In the genomic region with DNA sequence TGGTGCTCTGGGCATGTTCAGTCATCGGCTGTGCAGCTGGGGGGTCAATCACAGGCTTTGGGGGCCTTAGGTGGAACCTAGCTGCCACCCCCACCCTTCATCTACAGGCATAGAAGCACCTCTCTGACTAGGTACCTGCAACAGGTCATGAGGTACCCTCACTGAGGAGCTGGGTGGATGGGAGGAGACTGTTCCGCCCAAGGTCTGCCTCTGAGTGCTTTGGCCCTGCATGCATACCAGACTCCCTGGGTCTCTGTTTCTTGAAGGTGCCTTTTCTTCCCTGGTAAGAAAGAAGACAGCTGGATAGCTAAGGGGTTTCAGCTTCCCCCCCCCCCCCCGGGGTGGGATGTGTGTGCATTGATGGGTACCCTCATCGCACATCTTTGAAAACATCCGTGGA, we compare ENCODE assay signal across 26 mouse cellular contexts.
A peak's percentile ranks its signal among the peaks of the same experiment; 100 is the strongest.
DNase-seq lines count a peak whose midpoint lies in the region; ATAC-seq and TF ChIP-seq lines count a peak whose summit lies in the region.
"Had no signal": no experiment of that assay in that cellular context is flagged by ENCODE, and none has a peak within 500 bp of the region (broad histone marks: within the 10 kb centered on the region; RNA-seq: fewer than 3 reads in every experiment).

No protein-coding gene starts in this region.

- no peak overlapping the region for H3K4me3 ChIP-seq in forebrain, embryonic 10.5 days
- H3K4me3 ChIP-seq in forebrain, embryonic 12.5 days (replicated peaks) = no peak overlapping the region
- H3K4me3 ChIP-seq in megakaryocyte, embryonic 14.5 days (replicated peaks) = peak overlapping the region; percentile 29
- H3K4me3 ChIP-seq in ES-E14 (ENCODE audit: insufficient read depth in 1 of 2, low read depth in 1 of 2, low read length in 2 of 2, poor library complexity in 1 of 2, severe bottlenecking in 1 of 2) = 0 out of 4 replicates have a peak overlapping the region, but pooled peaks of 1 of the 2 experiments have one; percentile 14
- H3K4me3 ChIP-seq in midbrain, embryonic 16.5 days (ENCODE audit: low read depth, low read length) = no peak overlapping the region
- no peak overlapping the region for H3K4me3 ChIP-seq in kidney, embryonic 14.5 days (ENCODE audit: low read length)
- H3K4me3 ChIP-seq: embryonic facial prominence, embryonic 12.5 days; heart, embryonic 10.5 days; heart, embryonic 15.5 days; limb, embryonic 10.5 days; limb, embryonic 15.5 days; liver, embryonic 13.5 days; stomach, embryonic 15.5 days had no signal

- in situ Hi-C loops in ES-E14 (cut with MboI; ENCODE audit: low sequenced_read_pairs in 2 of 2, unreplicated experiment in 2 of 2) = no loop called here

- H3K27ac ChIP-seq in forebrain, embryonic 10.5 days = 0 out of 2 replicates have a peak overlapping the region, but pooled peaks have one; percentile 58
- no peak overlapping the region for H3K27ac ChIP-seq in forebrain, embryonic 12.5 days
- peak overlapping the region; percentile 51 for H3K27ac ChIP-seq in ES-E14 (ENCODE audit: insufficient read depth, low read depth, low read length, poor library complexity, severe bottlenecking)
- H3K27ac ChIP-seq in midbrain, embryonic 16.5 days (ENCODE audit: low read length) = peak overlapping the region; percentile 68; the same call in 1 of the 2 replicates
- no peak overlapping the region for H3K27ac ChIP-seq in kidney, embryonic 14.5 days (ENCODE audit: low read depth, low read length)
- H3K27ac ChIP-seq: embryonic facial prominence, embryonic 12.5 days; heart, embryonic 10.5 days; heart, embryonic 15.5 days; hindbrain, postnatal 0 days; limb, embryonic 10.5 days; liver, embryonic 13.5 days; stomach, embryonic 15.5 days had no signal

- no peaks in the 10 kb centered on the region for H3K36me3 ChIP-seq in forebrain, embryonic 10.5 days (replicated peaks)
- no peaks in the 10 kb centered on the region for H3K36me3 ChIP-seq in forebrain, embryonic 12.5 days (replicated peaks)
- H3K36me3 ChIP-seq in megakaryocyte, embryonic 14.5 days (replicated peaks; ENCODE audit: low read length) = no peaks in the 10 kb centered on the region
- H3K36me3 ChIP-seq in ES-E14 (ENCODE audit: control insufficient read depth, insufficient read depth, low read length, poor library complexity, severe bottlenecking) = no peaks in the 10 kb centered on the region
- no peaks in the 10 kb centered on the region for H3K36me3 ChIP-seq in midbrain, embryonic 16.5 days (ENCODE audit: control insufficient read depth, insufficient read depth, low read length)
- H3K36me3 ChIP-seq in kidney, embryonic 14.5 days (ENCODE audit: control insufficient read depth, insufficient read depth, low read length) = no peaks in the 10 kb centered on the region
- H3K36me3 ChIP-seq: embryonic facial prominence, embryonic 12.5 days; heart, embryonic 10.5 days; heart, embryonic 15.5 days; limb, embryonic 10.5 days; limb, embryonic 15.5 days; liver, embryonic 13.5 days; stomach, embryonic 15.5 days had no signal

- H3K4me1 ChIP-seq in forebrain, embryonic 10.5 days = peaks cover 37% of the 10 kb centered on the region
- peaks cover 21% of the 10 kb centered on the region for H3K4me1 ChIP-seq in forebrain, embryonic 12.5 days
- H3K4me1 ChIP-seq in megakaryocyte, embryonic 14.5 days = peaks cover 5% of the 10 kb centered on the region; the same call in 1 of the 2 replicates
- H3K4me1 ChIP-seq in ES-E14 (ENCODE audit: control insufficient read depth in 2 of 2, insufficient read depth in 2 of 2, low read length in 2 of 2, poor library complexity in 1 of 2) = peaks cover 9 to 46% of the 10 kb centered on the region in 2 experiments
- H3K4me1 ChIP-seq in midbrain, embryonic 16.5 days (ENCODE audit: control insufficient read depth, insufficient read depth, low read length) = peaks cover 18% of the 10 kb centered on the region
- H3K4me1 ChIP-seq in kidney, embryonic 14.5 days (ENCODE audit: control insufficient read depth, insufficient read depth, low read length) = peaks cover 15% of the 10 kb centered on the region; the same call in 1 of the 2 replicates

- H3K4me2 ChIP-seq in forebrain, embryonic 12.5 days = no peak overlapping the region
- H3K4me2 ChIP-seq in midbrain, embryonic 16.5 days (ENCODE audit: low read length) = no peak overlapping the region
- H3K4me2 ChIP-seq in kidney, embryonic 14.5 days (replicated peaks; ENCODE audit: low read depth, low read length) = no peak overlapping the region
- H3K4me2 ChIP-seq: embryonic facial prominence, embryonic 12.5 days; heart, embryonic 15.5 days; limb, embryonic 15.5 days; liver, embryonic 13.5 days; stomach, embryonic 15.5 days had no signal

- H3K9me3 ChIP-seq in forebrain, embryonic 10.5 days = no peaks in the 10 kb centered on the region
- no peaks in the 10 kb centered on the region for H3K9me3 ChIP-seq in forebrain, embryonic 12.5 days
- peaks cover under 1% of the 10 kb centered on the region; the same call in 1 of the 2 replicates for H3K9me3 ChIP-seq in megakaryocyte, embryonic 14.5 days
- H3K9me3 ChIP-seq in ES-E14 (ENCODE audit: control insufficient read depth, insufficient read depth, low read depth, low read length) = no peaks in the 10 kb centered on the region
- no peaks in the 10 kb centered on the region for H3K9me3 ChIP-seq in midbrain, embryonic 16.5 days (replicated peaks; ENCODE audit: control insufficient read depth, low read length, poor library complexity, severe bottlenecking)
- no peaks in the 10 kb centered on the region for H3K9me3 ChIP-seq in kidney, embryonic 14.5 days (ENCODE audit: control insufficient read depth, low read length)
- H3K9me3 ChIP-seq: embryonic facial prominence, embryonic 12.5 days; heart, embryonic 10.5 days; heart, embryonic 15.5 days; limb, embryonic 10.5 days; limb, embryonic 15.5 days; liver, embryonic 13.5 days; stomach, embryonic 15.5 days had no signal

- 87% methylated on average over 5 of the region's 5 CpGs for WGBS in forebrain, embryonic 10.5 days
- 75% methylated on average over 5 of the region's 5 CpGs for WGBS in forebrain, embryonic 12.5 days
- WGBS in midbrain, embryonic 16.5 days = 90% methylated on average over 5 of the region's 5 CpGs
- WGBS in kidney, embryonic 14.5 days = 89% methylated on average over 5 of the region's 5 CpGs

- H3K9ac ChIP-seq in forebrain, embryonic 12.5 days = no peak overlapping the region
- peak overlapping the region; percentile 24; the same call in 1 of the 2 replicates for H3K9ac ChIP-seq in ES-E14 (ENCODE audit: insufficient read depth, low read depth, low read length, poor library complexity, severe bottlenecking)
- no peak overlapping the region for H3K9ac ChIP-seq in midbrain, embryonic 16.5 days (ENCODE audit: low read depth, low read length)
- no peak overlapping the region for H3K9ac ChIP-seq in kidney, embryonic 14.5 days (ENCODE audit: low read depth, low read length)
- H3K9ac ChIP-seq: embryonic facial prominence, embryonic 12.5 days; heart, embryonic 15.5 days; limb, embryonic 15.5 days; liver, embryonic 13.5 days; stomach, embryonic 15.5 days had no signal

- no peak for ATAC-seq in forebrain, embryonic 12.5 days (ENCODE audit: low FRiP score)
- ATAC-seq in megakaryocyte, adult 5-6 weeks (ENCODE audit: poor library complexity, severe bottlenecking) = no peak
- ATAC-seq in midbrain, embryonic 16.5 days = no peak
- ATAC-seq in kidney, embryonic 14.5 days (ENCODE audit: low FRiP score, low TSS enrichment) = no peak
- ATAC-seq: intestine, postnatal 0 days had no signal

- H3K27me3 ChIP-seq in forebrain, embryonic 10.5 days (ENCODE audit: poor library complexity, severe bottlenecking) = no peaks in the 10 kb centered on the region
- peaks cover 10% of the 10 kb centered on the region; the same call in 1 of the 2 replicates for H3K27me3 ChIP-seq in forebrain, embryonic 12.5 days
- H3K27me3 ChIP-seq in megakaryocyte, embryonic 14.5 days (replicated peaks) = no peaks in the 10 kb centered on the region
- no peaks in the 10 kb centered on the region for H3K27me3 ChIP-seq in midbrain, embryonic 16.5 days (ENCODE audit: control insufficient read depth, insufficient read depth, low read depth, low read length)
- H3K27me3 ChIP-seq in kidney, embryonic 14.5 days (ENCODE audit: control insufficient read depth, insufficient read depth, low read length) = no peaks in the 10 kb centered on the region
- H3K27me3 ChIP-seq: embryonic facial prominence, embryonic 12.5 days; limb, embryonic 15.5 days; liver, embryonic 13.5 days; stomach, embryonic 15.5 days had no signal

- no peak for DNase-seq in forebrain, embryonic 10.5 days (ENCODE audit: extremely low spot score, low spot score)
- DNase-seq in ES-E14 (ENCODE audit: low read depth, low spot score) = no peak
- DNase-seq in natural killer cell, adult 2 months (ENCODE audit: low spot score in 2 of 2) = no peak
- DNase-seq: adrenal gland, postnatal 10 days; cerebellum, adult 8-10 months; cerebellum, postnatal 25 days; gastrocnemius, postnatal 14 days; heart, adult 11 months; kidney, adult 9 months; kidney, postnatal 25 days; liver, embryonic 13.5 days; lung, adult 18-20 months; lung, postnatal 36 days had no signal

TF ChIP-seq in ES-E14, 5 proteins besides CTCF, POLR2A, EP300 and RAD21:
- TF ChIP-seq CHD2 (IDR thresholded peaks at IDR 0.05; ENCODE audit: low read depth, low read length) (no peak), ZNF384 (IDR thresholded peaks at IDR 0.05; ENCODE audit: low read depth, low read length) (no peak), ZC3H11A (IDR thresholded peaks at IDR 0.05; ENCODE audit: borderline replicate concordance, low read depth, low read length) (no peak)

Comparison
In these comparisons a context has a peak if more than half of its experiments do, and no peak if none do; other contexts are left out.
1. H3K27ac ChIP-seq: peak in forebrain, embryonic 10.5 days (single experiment), ES-E14 (single experiment) and midbrain, embryonic 16.5 days (single experiment); none in forebrain, embryonic 12.5 days (single experiment) and kidney, embryonic 14.5 days (single experiment).